Mouse (Mus musculus) brain, embryonic 18.5 days (tissue): ENCODE results near the gene Med10.

Experiments
- DNase-seq: peaks from one replicate; pipeline ENCODE4 v3.0.0-alpha.2; 2012; ENCODE audit warnings: low read depth, low spot score

Med10 gene

GRCm38 (mm10) chr13:69802095-69802494 is at the start of gene Med10:
TSS of gene Med10 (plus strand) at chr13:69802395.
- no peak for DNase-seq

- no peak for DNase-seq
Observed at GRCm38 (mm10) chr13:69752875-69753274, 49.3 kb upstream of the Med10 start.

- no peak for DNase-seq
Observed at GRCm38 (mm10) chr13:69758979-69759378, 43.2 kb upstream of the Med10 start.

- DNase-seq = no peak
Observed at GRCm38 (mm10) chr13:69761393-69761792, 40.8 kb upstream of the Med10 start.

- DNase-seq = no peak
Observed at GRCm38 (mm10) chr13:69764646-69765045, 37.5 kb upstream of the Med10 start.

GRCm38 (mm10) chr13:69768152-69768551 is 34.0 kb upstream of the Med10 start:
- DNase-seq = no peak

GRCm38 (mm10) chr13:69770538-69771456 is 31.4 kb upstream of the Med10 start:
- DNase-seq = no peak

- DNase-seq = no peak
Observed at GRCm38 (mm10) chr13:69772358-69772757, 29.8 kb upstream of the Med10 start.

GRCm38 (mm10) chr13:69778221-69778620 is 24.0 kb upstream of the Med10 start:
- DNase-seq = no peak

GRCm38 (mm10) chr13:69788704-69789103 is 13.5 kb upstream of the Med10 start:
- DNase-seq = no peak

- DNase-seq = no peak
Observed at GRCm38 (mm10) chr13:69791814-69792213, 10.4 kb upstream of the Med10 start.

GRCm38 (mm10) chr13:69792541-69793009 is 9.6 kb upstream of the Med10 start:
- DNase-seq = no peak

GRCm38 (mm10) chr13:69794808-69795207 is 7.4 kb upstream of the Med10 start:
- DNase-seq = no peak

GRCm38 (mm10) chr13:69809681-69810611 is 7.8 kb downstream of the Med10 start:
- DNase-seq = peak; percentile 59

GRCm38 (mm10) chr13:69810936-69811680 is 8.9 kb downstream of the Med10 start:
- no peak for DNase-seq

- no peak for DNase-seq
Observed at GRCm38 (mm10) chr13:69813870-69814269, 11.7 kb downstream of the Med10 start.

- DNase-seq = no peak
Observed at GRCm38 (mm10) chr13:69818306-69818705, 16.1 kb downstream of the Med10 start.

- no peak for DNase-seq
Observed at GRCm38 (mm10) chr13:69821169-69821822, 19.1 kb downstream of the Med10 start.

- no peak for DNase-seq
Observed at GRCm38 (mm10) chr13:69823920-69824637, 21.9 kb downstream of the Med10 start.

GRCm38 (mm10) chr13:69825396-69826095 is 23.4 kb downstream of the Med10 start:
- no peak for DNase-seq
